Mouse (Mus musculus) E14TG2a.4 (cell line): Measurements from ENCODE around the gene Kpna1.

Source experiments
- CTCF ChIP-seq: conservative IDR thresholded peaks from 2 replicates; pipeline ENCODE4 v1.5.1; 2014; ENCODE audit warnings: low read length
- NANOG ChIP-seq: IDR thresholded peaks from 2 replicates; pipeline ENCODE4 v1.6.1; 2014; ENCODE audit warnings: borderline replicate concordance, low read length, mixed read lengths

DNA sequence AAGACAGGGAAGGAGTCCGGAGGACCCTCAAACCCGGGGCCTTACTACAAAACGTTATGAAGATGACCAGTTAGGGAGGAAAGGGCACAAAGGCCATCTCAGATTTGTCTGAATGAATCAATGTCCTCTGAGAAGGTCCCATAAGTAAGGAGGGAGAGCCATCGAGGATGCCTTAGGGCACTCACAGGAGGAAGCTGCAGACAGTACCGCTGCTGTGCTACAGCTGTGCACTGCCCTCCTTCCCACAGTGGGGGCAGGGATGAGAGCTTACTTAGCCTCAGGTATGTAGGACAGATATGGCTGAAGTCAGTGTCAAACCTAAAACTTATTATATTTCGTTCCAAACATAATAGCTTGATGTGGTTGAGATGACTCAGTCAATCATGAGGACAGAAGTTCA, 72.9 kb downstream of the Kpna1 start:
- TF ChIP-seq CTCF: no peak
- TF ChIP-seq NANOG: no peak
